Mouse (Mus musculus) spleen, adult 12 weeks (tissue): ENCODE measurements around the gene Adam23.
"Not testable (repeated sequence)": the region's sequence is repeated elsewhere in the genome, so short reads cannot be mapped to it uniquely, and the experiment has no call there.

Source experiments
- DNase-seq: peaks from one replicate; pipeline ENCODE4 v3.0.0; 2022; ENCODE audit warnings: low spot score

Gene Adam23

GRCm38 (mm10) chr1:63579153-63579552, 133.5 kb downstream of the Adam23 start:
- DNase-seq: no peak

- no peak for DNase-seq
Observed at GRCm38 (mm10) chr1:63586869-63587268, 141.2 kb downstream of the Adam23 start.

GRCm38 (mm10) chr1:63603870-63604500, 158.3 kb downstream of the Adam23 start:
- no peak for DNase-seq

- DNase-seq: no peak
Observed at GRCm38 (mm10) chr1:63609613-63610012, 163.9 kb downstream of the Adam23 start.

- no peak for DNase-seq
Observed at GRCm38 (mm10) chr1:63614594-63614993, 168.9 kb downstream of the Adam23 start.

GRCm38 (mm10) chr1:63615668-63616067, 170.0 kb downstream of the Adam23 start, which contains the start of gene Gm39653:
Gene Gm39653 (plus strand): TSS chr1:63615968.
- no peak for DNase-seq

GRCm38 (mm10) chr1:63628211-63628610, 182.5 kb downstream of the Adam23 start:
- no peak for DNase-seq

- DNase-seq: not testable (repeated sequence)
Observed at GRCm38 (mm10) chr1:63630390-63630789, 184.7 kb downstream of the Adam23 start.

- no peak for DNase-seq
Observed at GRCm38 (mm10) chr1:63639921-63640320, 194.2 kb downstream of the Adam23 start.
